Mouse (Mus musculus) CH12.LX (cell line): Measurements from ENCODE around the gene Gm20388. TPM values are rescaled to one million over a fixed set of nuclear protein-coding genes. Genes with fewer than 3 reads are reported as not detected.

Source experiments
- DNase-seq: peaks from one replicate; pipeline ENCODE4 v3.0.0-alpha.2; 2013; ENCODE audit errors: extremely low read depth
- H3K27ac ChIP-seq: 2 replicates; pipeline ENCODE4 v1.5.1; 2012; ENCODE audit warnings: low read depth, mild to moderate bottlenecking, control low read depth, moderate library complexity; ENCODE audit not compliant: insufficient read depth
- H3K27me3 ChIP-seq: replicated peaks from 2 replicates; pipeline ENCODE3; 2012; ENCODE audit warnings: inconsistent platforms
- H3K36me3 ChIP-seq, 2 experiments: replicated peaks in 1 of 2; 2 replicates each; pipeline versions ENCODE3 to v1.6.1; 2012; ENCODE audit warnings: inconsistent platforms in 1 of 2, low read length in 1 of 2, mild to moderate bottlenecking in 1 of 2, mixed read lengths in 1 of 2, moderate library complexity in 1 of 2; ENCODE audit not compliant: control insufficient read depth in 1 of 2, insufficient read depth in 1 of 2
- H3K4me1 ChIP-seq, 2 experiments: 2 replicates each; pipeline ENCODE4 v1.6.1; 2012; ENCODE audit warnings: inconsistent platforms in 1 of 2, moderate library complexity in 1 of 2; ENCODE audit not compliant: insufficient read depth in 2 of 2, control insufficient read depth in 1 of 2
- H3K4me2 ChIP-seq: 2 replicates; pipeline ENCODE4 v1.6.1; 2012; ENCODE audit warnings: low read depth, mild to moderate bottlenecking, control low read depth; ENCODE audit not compliant: poor library complexity, insufficient read depth, severe bottlenecking
- H3K4me3 ChIP-seq, 3 experiments: fragments of 150-350 bp in 1 of 3; sonication (generic) in 1 of 3; replicated peaks in 1 of 3; 2 replicates each; pipeline versions ENCODE3 to v1.5.1; 2011 to 2012; ENCODE audit warnings: low read depth in 2 of 3, low read length in 2 of 3, mild to moderate bottlenecking in 2 of 3, moderate library complexity in 2 of 3, control low read depth in 1 of 3, improper control_type of control experiment in 1 of 3, inconsistent platforms in 1 of 3, mixed read lengths in 1 of 3; ENCODE audit not compliant: poor library complexity in 1 of 3
- H3K79me2 ChIP-seq: replicated peaks from 2 replicates; pipeline ENCODE4 v1.6.1; 2012; ENCODE audit warnings: mild to moderate bottlenecking, moderate library complexity; ENCODE audit not compliant: control insufficient read depth, poor library complexity, insufficient read depth, severe bottlenecking; ENCODE audit errors: extremely low read depth
- H3K9ac ChIP-seq: 2 replicates; pipeline ENCODE4 v1.6.1; 2012; ENCODE audit warnings: low read depth, mild to moderate bottlenecking, control low read depth, moderate library complexity; ENCODE audit not compliant: insufficient read depth
- H3K9me3 ChIP-seq: replicated peaks from 2 replicates; pipeline ENCODE3; 2012; ENCODE audit warnings: low read length, inconsistent platforms, mixed read lengths
- BHLHE40 ChIP-seq: IDR thresholded peaks from 2 replicates; pipeline ENCODE4 v1.6.1; 2011; ENCODE audit warnings: mild to moderate bottlenecking, low read depth, low read length, improper control_type of control experiment
- CHD1 ChIP-seq: IDR thresholded peaks from 2 replicates; pipeline ENCODE4 v1.6.1; 2012; ENCODE audit warnings: low read depth, low read length, improper control_type of control experiment, inconsistent platforms
- ELF1 ChIP-seq: IDR thresholded peaks from 2 replicates; pipeline ENCODE4 v1.6.1; 2014; ENCODE audit warnings: low read depth, mild to moderate bottlenecking, inconsistent platforms, low read length, improper control_type of control experiment
- ETS1 ChIP-seq: conservative IDR thresholded peaks from 2 replicates; pipeline ENCODE4 v1.6.1; 2012; ENCODE audit warnings: low read depth, mild to moderate bottlenecking, inconsistent platforms, low read length, improper control_type of control experiment, moderate library complexity
- HCFC1 ChIP-seq: IDR thresholded peaks from 2 replicates; pipeline ENCODE4 v1.6.1; 2012; ENCODE audit warnings: low read depth, mild to moderate bottlenecking, inconsistent platforms, low read length, improper control_type of control experiment
- IRF4 ChIP-seq: IDR thresholded peaks from 2 replicates; pipeline ENCODE4 v1.6.1; 2014; ENCODE audit warnings: low read depth, mild to moderate bottlenecking, inconsistent platforms, low read length, improper control_type of control experiment
- KAT2A ChIP-seq: IDR thresholded peaks from 2 replicates; pipeline ENCODE4 v1.6.1; 2012; ENCODE audit warnings: low read length, improper control_type of control experiment, inconsistent platforms; ENCODE audit not compliant: insufficient replicate concordance
- MAFK ChIP-seq: IDR thresholded peaks from 2 replicates; pipeline ENCODE4 v1.6.1; 2011; ENCODE audit warnings: low read length, improper control_type of control experiment; ENCODE audit not compliant: insufficient replicate concordance
- MYC ChIP-seq: IDR thresholded peaks from 2 replicates; pipeline ENCODE4 v1.6.1; 2011; ENCODE audit warnings: low read depth, mild to moderate bottlenecking, improper control_type of control experiment, low read length
- PAX5 ChIP-seq: IDR thresholded peaks from 2 replicates; pipeline ENCODE4 v1.6.1; 2012; ENCODE audit warnings: low read length, inconsistent platforms, mixed read lengths
- POLR2A ChIP-seq: IDR thresholded peaks from 2 replicates; pipeline ENCODE4 v1.6.1; 2011; ENCODE audit warnings: low read depth, mild to moderate bottlenecking, improper control_type of control experiment, low read length
- RAD21 ChIP-seq: IDR thresholded peaks from 2 replicates; pipeline ENCODE4 v1.6.1; 2011; ENCODE audit warnings: low read depth, mild to moderate bottlenecking, low read length, improper control_type of control experiment, moderate library complexity
- RCOR1 ChIP-seq: conservative IDR thresholded peaks from 2 replicates; pipeline ENCODE4 v1.6.1; 2012; ENCODE audit warnings: low read depth, mild to moderate bottlenecking, inconsistent platforms, low read length, improper control_type of control experiment
- ZKSCAN1 ChIP-seq: IDR thresholded peaks from 2 replicates; pipeline ENCODE4 v1.6.1; 2012; ENCODE audit warnings: low read depth, inconsistent platforms, low read length, improper control_type of control experiment, borderline replicate concordance
- ZNF384 ChIP-seq: IDR thresholded peaks from 2 replicates; pipeline ENCODE4 v1.6.1; 2012; ENCODE audit warnings: low read depth, low read length, improper control_type of control experiment, inconsistent platforms
- dilution Hi-C: fragments of 300-500 bp; cut with MboI; formaldehyde crosslinking; loops from 2 replicates; pipeline ENCODE4 v1.14.3; 2020; ENCODE audit warnings: low sequenced_read_pairs; ENCODE audit not compliant: extremely low pct_unique_long_range_greater_than_20kb, extremely low pct_ligation_motif_present
- in situ Hi-C: fragments of 300-500 bp; cut with MboI; formaldehyde crosslinking; loops from 3 replicates; pipeline ENCODE4 v1.14.3; 2019; ENCODE audit warnings: low sequenced_read_pairs, low pct_ligation_motif_present, low pct_unique_long_range_greater_than_20kb, mixed read lengths
- polyA plus RNA-seq: library from polyadenylated mRNA; unstranded; fragments of >175 nt; gene quantifications from 2 replicates; pipeline ENCODE4 v1.2.1, GENCODE M21; 2012; ENCODE audit warnings: low read depth; ENCODE audit not compliant: insufficient read length
- total RNA-seq, 2 experiments: library from RNA; depleted of rRNA; stranded (reverse); fragments of 300-350 nt in 1 of 2; fragments of >200 nt in 1 of 2; gene quantifications; 2 replicates each; pipeline ENCODE4 v1.2.3; 2012 to 2014

Gm20388 gene
- total and polyA plus RNA-seq, 3 experiments, result 14.8 to 26.3 (median 22.2) TPM

DNA sequence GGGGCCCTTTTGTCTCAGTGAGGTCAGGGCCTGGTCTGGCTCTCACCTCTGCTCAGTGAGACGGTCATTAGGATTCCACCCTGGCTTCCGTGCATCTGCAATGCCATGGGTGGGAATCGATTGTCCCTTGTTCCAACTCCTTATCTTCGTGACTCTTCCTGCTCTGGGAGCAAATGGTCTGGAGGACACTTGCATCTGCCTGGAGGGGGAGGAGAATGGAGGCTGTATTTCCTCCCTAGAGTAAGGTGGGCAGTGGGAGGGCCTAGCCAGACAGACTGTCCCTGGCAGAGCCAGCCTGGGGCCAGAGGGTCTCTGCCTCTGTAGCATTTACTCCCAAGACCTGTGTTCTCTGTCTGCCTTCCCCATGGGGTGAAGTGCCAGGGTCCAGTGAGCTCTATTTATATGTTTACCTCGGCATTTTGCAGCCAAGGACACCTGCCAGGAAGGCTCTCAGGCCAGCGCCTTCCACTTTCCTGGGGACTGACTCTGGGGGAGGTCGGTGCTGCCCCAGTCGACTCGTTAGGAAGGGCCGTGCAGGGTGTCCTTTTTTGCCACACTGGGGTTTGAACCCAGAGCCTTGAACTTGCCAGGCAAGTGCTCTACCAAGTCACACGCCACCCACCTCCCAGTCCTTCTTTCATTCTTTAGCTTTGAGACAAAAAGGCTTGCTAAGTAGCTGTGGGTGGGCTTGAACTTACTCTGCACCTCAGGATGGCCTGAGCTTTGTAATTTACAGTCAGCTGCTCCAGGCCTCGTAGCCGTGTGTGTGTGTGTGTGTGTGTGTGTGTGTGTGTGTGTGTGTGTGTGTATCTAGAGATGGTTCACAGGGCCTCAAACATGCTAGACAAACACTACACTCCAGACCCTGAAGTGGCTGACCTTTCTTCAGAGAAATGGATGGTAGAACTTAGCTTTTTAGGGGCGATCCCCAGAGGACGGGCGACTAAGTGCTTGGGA is 583.1 kb downstream of the Gm20388 start:
- H3K4me2 ChIP-seq, result no peak overlapping the region
- in situ Hi-C loops (loop anchor here (5.0 kb wide), 1 partner anchor 86 kb away; no protein-coding TSS in a partner anchor), dilution Hi-C loops (no loop called here)
- H3K79me2 ChIP-seq, result peaks cover 97% of the 10 kb centered on the region
- peaks cover 51 to 79% of the 10 kb centered on the region in 2 experiments for H3K4me1 ChIP-seq
- H3K27me3 ChIP-seq, result no peaks in the 10 kb centered on the region
- H3K9me3 ChIP-seq, result no peaks in the 10 kb centered on the region
- no peak overlapping the region for H3K9ac ChIP-seq
- DNase-seq, result no peak
- no peak overlapping the region for H3K4me3 ChIP-seq
- H3K27ac ChIP-seq, result no peak overlapping the region
- no peak for TF ChIP-seq ELF1
- TF ChIP-seq MAFK, result no peak
- no peak for TF ChIP-seq CHD1
- TF ChIP-seq POLR2A, result no peak
- TF ChIP-seq ZKSCAN1, result no peak
- no peak for TF ChIP-seq KAT2A
- no peak for TF ChIP-seq MYC
- TF ChIP-seq HCFC1, result no peak
- no peak for TF ChIP-seq BHLHE40
- TF ChIP-seq, all 38 proteins: peak for 0
- peaks cover 2 to 41% of the 10 kb centered on the region in 2 experiments for H3K36me3 ChIP-seq

- Histone ChIP-seq H3K79me2 (peaks cover 97% of the 10 kb centered on the region), H3K4me1 (peaks cover 56 to 87% of the 10 kb centered on the region in 2 experiments), H3K27me3 (no peaks in the 10 kb centered on the region), H3K27ac (no peak overlapping the region), H3K4me2 (no peak overlapping the region), H3K9me3 (no peaks in the 10 kb centered on the region), H3K36me3 (peaks cover 2 to 41% of the 10 kb centered on the region in 2 experiments), H3K9ac (no peak overlapping the region), H3K4me3 (peak overlapping the region in 1 of 3 experiments; percentile 49)
- dilution Hi-C loops (no loop called here), in situ Hi-C loops (loop anchor here (5.0 kb wide), 1 partner anchor 88 kb away; no protein-coding TSS in a partner anchor)
- no peak for TF ChIP-seq PAX5
- TF ChIP-seq RCOR1, result no peak
- TF ChIP-seq IRF4, result no peak
- no peak for TF ChIP-seq RAD21
- no peak for TF ChIP-seq ETS1
- no peak for TF ChIP-seq ZNF384
- DNase-seq, result no peak
Observed at GRCm38 (mm10) chr8:120494903-120495302, 584.3 kb downstream of the Gm20388 start.
